Comparison of ENCODE assay signal across 19 mouse cellular contexts in the genomic region with DNA sequence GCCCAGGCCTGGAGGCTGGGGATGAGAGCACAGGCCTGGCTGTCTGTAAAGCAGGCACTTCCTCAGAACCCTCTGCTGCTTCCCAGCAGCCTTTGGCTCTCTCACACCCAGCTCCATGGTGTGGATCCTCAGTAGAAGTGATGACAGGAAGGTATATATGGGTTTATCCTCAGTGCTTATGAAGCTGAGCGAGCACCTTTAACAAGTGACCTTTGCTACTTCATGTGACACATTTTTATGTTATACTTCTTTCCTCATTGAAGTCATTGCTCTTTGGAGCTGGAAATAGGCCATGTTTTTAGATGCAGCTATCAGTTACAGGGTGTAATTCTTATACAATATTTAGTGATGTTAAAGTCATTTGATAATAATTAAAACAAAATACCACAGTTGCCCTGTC.
"Had no signal": no experiment of that assay in that cellular context is flagged by ENCODE, and none has a peak within 500 bp of the region (broad histone marks: within the 10 kb centered on the region; RNA-seq: fewer than 3 reads in every experiment).

No protein-coding gene starts in this region.

- H3K27ac ChIP-seq: lung, embryonic 15.5 days; macrophage; midbrain, embryonic 13.5 days; midbrain, embryonic 15.5 days; neural tube, embryonic 12.5 days; stomach, embryonic 15.5 days; stomach, postnatal 0 days had no signal

- H3K27me3 ChIP-seq: lung, embryonic 15.5 days; midbrain, embryonic 13.5 days; midbrain, embryonic 15.5 days; neural tube, embryonic 12.5 days; stomach, embryonic 15.5 days had no signal

- ATAC-seq: liver, postnatal 0 days; lung, postnatal 0 days; midbrain, embryonic 13.5 days; midbrain, embryonic 15.5 days had no signal

- H3K4me2 ChIP-seq: lung, embryonic 15.5 days; midbrain, embryonic 11.5 days; midbrain, embryonic 13.5 days; midbrain, embryonic 15.5 days; neural tube, embryonic 12.5 days; stomach, embryonic 15.5 days had no signal

- H3K4me1 ChIP-seq: lung, embryonic 15.5 days; megakaryocyte, embryonic 14.5 days; midbrain, embryonic 13.5 days; midbrain, embryonic 15.5 days; neural tube, embryonic 12.5 days; stomach, embryonic 15.5 days had no signal

- H3K4me3 ChIP-seq: lung, embryonic 15.5 days; megakaryocyte, embryonic 14.5 days; midbrain, embryonic 13.5 days; midbrain, embryonic 15.5 days; neural tube, embryonic 12.5 days; stomach, embryonic 15.5 days had no signal

- H3K36me3 ChIP-seq: lung, embryonic 15.5 days; midbrain, embryonic 13.5 days; midbrain, embryonic 15.5 days; neural tube, embryonic 12.5 days had no signal

- H3K9ac ChIP-seq: liver, postnatal 0 days; lung, embryonic 15.5 days; midbrain, embryonic 13.5 days; midbrain, embryonic 15.5 days; neural tube, embryonic 12.5 days; stomach, embryonic 15.5 days had no signal

- H3K9me3 ChIP-seq: lung, embryonic 15.5 days; midbrain, embryonic 13.5 days; midbrain, embryonic 15.5 days; neural tube, embryonic 12.5 days; stomach, embryonic 15.5 days had no signal

- DNase-seq: liver, postnatal 0 days; lung, adult 2 months; lung, postnatal 14 days; lung, postnatal 36 days; right cerebral cortex, postnatal 25 days; right cerebral cortex, postnatal 4 days; thymus, adult 2 months; thymus, postnatal 25 days; thymus, postnatal 4 days had no signal
